Mouse (Mus musculus): ENCODE measurements around the gene Elf1.

Gene Elf1

DNA sequence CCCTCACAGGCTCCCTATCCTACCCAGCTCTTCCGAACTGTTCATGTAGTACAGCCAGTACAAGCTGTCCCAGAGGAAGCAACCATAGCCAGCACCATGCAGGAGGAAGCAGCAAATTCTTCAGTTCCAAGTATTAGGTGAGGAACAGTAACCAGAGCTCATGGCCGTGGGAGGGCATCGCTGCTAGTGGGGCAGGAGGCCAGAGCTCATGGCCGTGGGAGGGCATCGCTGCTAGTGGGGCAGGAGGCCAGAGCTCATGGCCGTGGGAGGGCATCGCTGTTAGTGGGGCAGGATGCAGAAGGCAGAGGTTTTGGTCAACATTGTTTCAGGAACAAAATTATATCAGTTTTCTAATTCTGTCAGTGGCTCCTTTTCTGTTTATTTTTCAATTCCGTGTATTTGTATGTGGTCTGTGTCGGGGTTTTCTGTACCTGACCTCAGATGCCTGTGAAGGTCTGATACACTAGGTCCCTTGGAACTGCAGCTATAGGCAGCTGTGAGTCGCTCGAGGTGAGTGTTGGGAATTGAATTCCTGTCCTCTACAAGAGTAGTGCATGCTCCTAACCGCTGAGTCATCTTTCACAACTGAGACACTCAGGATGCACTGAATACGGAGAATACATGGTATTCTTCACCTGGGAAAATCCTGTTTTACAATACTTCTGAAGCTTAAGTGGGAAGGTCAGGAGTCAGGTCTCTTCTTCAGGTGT, 92.6 kb downstream of the Elf1 start:
- no peak for DNase-seq (ENCODE audit: low spot score)

DNA sequence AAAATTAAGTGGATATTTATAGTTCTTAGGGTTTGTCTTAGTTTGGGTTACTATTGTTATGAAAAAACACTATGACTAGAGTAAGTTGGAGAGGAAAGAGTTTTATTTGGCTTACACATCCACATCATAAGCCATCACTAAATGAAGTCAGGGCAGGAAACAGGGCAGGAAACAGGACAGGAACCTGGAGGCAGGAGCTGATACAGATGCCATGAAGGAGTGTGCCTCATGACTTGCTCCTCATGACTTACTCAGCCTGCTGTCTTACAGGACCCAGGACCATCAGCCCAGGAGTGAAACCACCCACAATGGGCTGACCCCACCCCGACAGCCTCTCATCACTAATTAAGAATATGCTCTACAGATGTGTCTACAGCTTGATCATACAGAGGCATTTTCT, 93.4 kb downstream of the Elf1 start:
- DNase-seq (ENCODE audit: low spot score), result no peak

DNA sequence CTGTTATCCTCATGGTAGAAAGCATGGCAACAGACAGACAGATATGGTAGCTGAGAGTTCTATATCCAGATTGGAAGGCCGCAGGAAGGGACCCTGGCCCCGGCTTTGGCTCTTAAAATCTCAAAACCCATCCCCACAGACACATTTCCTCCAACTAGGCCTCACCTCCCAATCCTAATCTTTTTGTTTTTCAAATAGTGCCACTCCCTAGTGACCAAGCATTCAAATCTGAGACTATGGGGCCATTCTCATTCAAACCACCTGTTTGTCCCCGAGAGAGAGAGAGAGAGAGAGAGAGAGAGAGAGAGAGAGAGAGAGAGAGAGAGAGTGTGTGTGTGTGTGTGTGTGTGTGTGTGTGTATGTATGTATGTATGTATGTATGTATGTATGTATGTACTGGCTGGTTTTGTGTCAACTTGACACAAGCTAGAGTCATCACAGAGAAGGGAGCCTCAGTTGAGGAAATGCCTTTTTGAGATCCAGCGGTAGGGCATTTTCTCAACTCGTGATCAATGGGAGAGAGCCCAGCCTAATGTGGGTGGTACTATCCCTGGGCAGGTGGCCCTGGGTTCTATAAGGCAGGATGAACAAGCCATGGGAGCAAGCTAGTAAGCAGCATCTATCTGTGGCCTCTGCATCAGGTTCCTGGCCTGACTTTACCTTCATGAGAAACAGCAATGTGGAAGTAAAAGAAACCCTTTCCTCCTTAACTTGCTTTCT, 102.7 kb downstream of the Elf1 start:
- no peak for DNase-seq (ENCODE audit: low spot score)

DNA sequence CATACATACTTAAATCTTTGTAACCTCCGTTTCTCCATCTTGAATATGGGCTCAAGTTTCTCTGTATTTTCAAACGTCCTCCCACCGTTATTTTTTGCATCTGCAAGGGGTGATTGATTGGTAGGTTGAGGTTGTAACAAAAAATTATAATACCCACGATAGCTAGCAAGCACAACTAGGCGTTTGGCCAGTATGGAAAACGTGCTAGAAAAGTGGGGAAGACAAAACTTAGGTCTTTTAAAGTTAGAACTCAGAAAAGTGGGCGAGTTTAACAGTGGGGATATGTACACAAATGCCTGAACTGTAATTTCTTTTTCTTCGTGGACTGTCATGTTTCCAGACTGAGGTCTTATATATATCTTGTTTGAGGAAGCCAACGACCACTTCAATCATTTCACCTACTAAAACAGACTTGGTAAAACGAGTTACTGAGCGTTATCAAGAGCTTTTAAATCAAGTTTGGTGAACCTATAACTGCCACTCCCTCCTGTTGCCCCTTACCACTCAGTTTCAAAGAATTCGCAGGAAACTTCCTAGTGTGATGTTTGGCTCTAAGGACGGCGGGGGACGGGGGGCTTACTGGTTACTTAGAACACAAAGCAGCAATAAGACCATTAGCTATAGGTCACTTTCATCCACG, 105.6 kb downstream of the Elf1 start:
- DNase-seq (ENCODE audit: low spot score), result no peak

DNA sequence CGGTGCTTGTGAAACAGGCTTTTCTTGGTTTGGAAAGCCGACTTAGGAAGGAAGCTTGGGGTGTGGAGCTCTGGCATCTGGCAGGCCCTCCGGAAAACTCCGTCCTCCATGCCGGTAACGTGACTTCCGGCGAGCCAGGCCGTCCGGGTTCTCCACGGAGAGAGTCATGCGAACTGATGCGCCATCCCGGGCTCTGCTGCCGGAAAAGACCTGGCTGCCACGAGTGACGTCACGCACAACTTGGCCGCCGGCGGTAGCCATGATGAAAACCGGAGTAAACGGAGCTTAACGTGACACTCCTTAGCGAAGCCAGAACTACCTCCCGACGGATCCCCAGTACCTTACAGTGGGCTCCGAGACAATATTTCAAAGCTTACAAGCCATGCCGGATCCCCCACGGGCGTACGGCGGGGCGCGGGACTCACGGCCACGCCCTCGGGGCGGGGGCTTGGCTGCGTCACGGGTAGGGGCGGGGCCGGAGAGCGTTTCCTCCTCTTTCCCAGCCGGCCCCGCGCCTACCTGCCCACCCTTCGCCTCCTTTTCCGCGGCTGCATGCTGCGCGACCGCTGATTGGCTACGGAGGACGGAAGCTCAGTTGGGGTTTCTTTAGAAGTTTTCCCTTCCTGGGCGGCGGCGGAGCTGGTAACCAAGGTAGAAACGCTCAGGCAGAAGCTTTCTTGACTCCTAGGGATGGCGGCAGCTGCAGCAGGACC, 106.3 kb downstream of the Elf1 start, which contains the start of gene Sugt1:
Sugt1 (plus strand) TSS at position 553 of the 713 bp plus-strand sequence.
- DNase-seq (ENCODE audit: low spot score), result peak; percentile 96

DNA sequence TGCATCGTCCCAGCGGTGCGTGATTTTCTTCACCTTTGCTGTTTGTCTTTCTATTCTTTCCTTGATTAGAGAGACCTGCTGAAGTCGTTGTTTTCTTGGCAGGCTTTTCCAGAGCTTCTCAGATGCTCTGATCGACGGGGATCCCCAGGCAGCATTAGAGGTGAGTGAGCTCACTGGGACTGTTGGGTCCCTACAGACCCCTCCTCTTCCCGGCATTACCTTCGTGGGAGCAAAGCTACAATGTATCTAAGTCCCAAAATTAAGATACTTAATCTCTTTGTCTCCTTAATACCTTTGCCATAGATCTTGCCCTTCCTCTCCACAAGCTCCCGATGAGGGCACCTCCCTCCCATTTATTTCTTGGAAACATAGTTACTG, 106.8 kb downstream of the Elf1 start:
- DNase-seq (ENCODE audit: low spot score), result no peak

DNA sequence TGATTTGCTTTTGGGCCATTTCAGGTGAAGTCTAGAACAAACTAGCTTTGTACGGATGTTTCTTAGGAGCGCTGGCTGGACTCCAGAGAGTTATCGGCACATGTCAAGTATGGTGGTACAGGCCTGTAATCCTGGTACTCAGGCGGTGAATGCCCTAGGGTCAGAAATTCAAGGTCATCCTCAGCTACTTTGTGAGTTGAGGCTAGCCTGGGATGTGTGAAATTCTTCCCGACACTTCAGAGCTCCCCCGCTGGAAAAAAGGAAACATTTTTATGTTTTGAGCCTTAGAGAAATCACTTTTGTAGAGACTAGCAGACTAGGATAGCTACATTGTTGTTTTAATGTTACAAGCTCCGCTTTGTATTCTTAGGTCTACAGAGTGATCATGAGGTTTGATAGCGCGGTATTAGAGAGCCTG, 107.5 kb downstream of the Elf1 start:
- no peak for DNase-seq (ENCODE audit: low spot score)

DNA sequence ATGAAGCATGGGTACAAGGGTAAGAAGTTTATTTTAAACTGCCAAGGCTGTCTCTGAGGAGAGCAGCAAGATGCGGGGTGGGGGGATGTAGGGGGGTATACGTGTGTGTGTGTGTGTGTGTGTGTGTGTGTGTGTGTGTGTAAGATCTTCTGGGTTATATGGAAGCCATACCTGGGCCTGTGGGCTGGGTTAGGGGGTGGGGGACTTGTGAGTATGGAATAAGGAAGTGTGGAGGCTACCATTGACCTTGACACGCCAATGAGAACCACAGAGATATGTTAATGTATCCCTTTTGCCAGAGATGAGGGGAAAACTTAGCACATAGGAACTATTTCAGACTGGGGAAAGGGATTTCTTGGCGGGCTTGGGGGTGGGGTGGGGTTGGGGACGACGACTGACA, 108.4 kb downstream of the Elf1 start:
- DNase-seq (ENCODE audit: low spot score), result no peak

DNA sequence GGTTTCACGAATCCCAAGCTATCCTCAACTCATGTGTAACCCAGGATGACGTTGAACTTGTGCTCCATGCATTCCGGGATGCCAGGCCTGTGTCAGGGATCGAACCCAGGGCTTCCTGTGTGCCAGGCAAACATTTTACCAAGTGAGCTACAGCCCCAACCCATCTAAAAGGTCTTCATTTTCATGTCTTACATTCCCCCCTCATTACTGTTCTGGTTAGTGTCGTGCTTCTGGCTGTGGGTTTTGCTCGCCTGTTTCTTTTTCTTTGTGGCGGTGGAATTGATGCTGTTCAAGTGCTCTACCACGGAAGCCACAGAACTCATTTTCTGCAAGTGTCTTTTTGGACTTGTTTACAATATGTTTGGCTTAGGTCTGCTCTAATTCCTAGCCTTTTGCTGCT, 109.9 kb downstream of the Elf1 start:
- DNase-seq (ENCODE audit: low spot score), result no peak

DNA sequence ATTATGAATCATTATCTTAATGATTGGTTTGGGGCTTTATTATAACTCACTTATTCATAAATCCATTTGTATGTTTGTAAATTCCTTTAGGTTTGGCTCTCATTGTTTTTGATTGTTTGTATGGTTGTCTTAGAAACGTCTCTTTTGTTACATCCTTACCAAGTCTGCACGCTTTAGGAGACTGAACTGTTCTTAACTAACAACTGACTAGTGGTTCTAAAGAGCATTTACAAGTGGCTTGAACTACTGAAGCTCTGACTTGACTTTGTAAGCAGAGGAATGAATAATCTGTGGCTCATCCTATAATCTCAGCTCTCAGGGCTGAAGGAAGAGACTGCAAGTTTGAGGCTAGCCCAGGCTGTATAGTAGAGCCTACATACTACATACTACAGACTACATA, 110.6 kb downstream of the Elf1 start:
- no peak for DNase-seq (ENCODE audit: low spot score)

DNA sequence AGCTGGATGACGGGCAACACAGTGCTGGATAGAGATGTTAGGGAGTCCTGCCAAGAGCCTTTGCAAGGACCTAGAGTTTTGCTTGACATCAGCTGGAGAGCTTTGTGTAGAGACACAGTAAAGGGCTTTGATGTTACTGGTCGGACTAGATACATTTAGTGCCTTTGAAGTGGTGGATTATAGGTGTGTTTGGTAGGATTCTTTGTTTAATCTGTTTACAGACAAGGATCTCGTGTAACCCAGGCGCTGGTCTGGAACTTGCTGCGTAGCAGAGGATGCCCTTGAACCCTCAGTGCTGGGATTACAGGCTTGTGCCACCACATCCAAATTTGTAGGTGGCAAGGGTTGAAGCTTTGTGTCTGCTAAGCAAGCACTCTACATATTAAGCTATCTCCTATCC, 113.1 kb downstream of the Elf1 start:
- no peak for DNase-seq (ENCODE audit: low spot score)

DNA sequence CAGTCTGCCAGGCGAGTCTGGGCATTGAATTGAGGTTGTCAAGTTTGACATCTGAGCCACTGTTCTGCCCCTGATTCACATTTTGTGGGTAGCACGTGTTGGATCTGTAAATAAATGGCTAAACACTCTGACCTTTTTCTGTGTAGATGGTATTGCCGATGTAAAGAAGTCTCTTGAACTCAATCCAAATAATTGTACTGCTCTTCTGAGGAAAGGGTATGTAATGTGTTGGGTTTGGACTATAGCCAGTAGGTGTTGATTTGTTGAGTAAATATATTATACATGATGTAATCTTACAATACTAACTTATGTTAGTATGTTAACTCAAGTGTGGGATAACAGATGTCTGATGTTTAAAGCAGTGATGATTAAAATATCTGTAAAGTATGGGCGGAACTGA, 115.6 kb downstream of the Elf1 start:
- DNase-seq (ENCODE audit: low spot score), result no peak

DNA sequence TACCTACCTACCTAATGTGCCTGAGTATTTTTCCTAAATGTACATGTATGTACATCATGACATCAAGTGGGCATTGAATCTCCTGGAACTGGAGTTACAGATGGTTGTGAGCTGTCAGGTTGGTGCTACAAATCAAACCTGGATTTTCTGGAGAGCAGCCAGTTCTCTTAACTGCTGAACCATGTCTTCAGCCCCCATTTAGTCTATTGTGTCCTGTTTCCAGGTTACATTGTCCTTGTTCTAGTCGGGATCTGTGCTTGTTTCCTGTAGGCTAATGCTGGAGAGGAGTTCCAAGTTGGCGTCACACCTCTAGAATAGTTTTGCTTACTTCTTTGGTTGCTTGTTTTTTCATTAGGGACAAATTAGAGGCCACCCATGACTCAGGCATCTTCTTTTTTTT, 124.9 kb downstream of the Elf1 start:
- no peak for DNase-seq (ENCODE audit: low spot score)

DNA sequence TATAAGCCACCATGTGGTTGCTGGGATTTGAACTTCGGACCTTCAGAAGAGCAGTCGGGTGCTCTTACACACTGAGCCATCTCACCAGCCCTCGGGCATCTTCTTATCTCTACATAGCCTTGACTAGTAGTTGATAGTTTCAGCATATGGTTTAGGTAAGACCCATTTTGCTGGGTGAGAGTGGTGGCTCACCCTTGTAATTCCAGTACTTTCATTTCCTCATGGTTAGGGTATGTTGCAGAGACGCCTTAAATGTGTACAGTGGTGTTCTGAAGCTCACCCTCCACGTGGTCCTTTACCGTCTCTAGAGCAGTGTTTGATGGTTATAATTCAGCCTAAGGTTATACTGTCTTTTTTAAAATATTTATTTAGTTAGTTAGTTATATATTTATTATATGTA, 125.4 kb downstream of the Elf1 start:
- no peak for DNase-seq (ENCODE audit: low spot score)

DNA sequence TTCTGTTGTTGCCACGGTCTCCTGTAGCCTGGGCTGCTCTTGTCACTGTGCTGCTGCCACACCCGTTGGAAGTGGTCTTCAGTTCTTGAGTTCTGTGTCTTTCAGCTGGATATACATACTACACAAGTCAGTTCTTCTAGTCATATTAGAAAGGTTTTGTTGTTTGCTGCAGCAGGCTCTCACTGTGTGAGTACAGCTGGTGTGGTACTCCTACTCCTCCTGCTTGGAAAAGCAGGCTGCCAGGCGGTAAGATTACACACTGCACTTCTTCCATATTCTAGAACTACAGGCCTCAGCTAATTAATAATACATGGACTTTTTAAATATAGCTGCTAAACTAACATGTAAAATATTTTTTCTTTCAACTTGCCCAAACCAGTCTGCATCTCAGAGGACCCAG, 125.9 kb downstream of the Elf1 start:
- no peak for DNase-seq (ENCODE audit: low spot score)

DNA sequence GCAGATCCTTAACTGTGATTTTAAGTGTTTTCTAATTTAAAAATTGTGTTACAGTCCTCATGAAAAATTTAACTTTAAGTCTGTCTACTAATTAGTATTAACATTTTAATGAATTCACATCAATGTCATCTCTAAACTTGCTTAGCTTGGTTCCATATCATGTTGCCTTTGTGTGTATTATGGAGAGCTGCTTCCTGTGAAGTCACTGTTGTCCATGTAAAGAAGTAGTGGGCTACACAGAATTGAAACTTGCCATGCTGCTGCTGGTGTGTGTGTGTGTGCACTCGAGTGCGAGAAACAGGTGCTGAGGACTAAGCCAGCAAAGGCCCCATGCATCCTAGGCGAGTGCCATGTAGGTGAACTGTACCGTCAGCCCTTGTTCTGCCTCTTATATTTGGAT, 126.4 kb downstream of the Elf1 start:
- no peak for DNase-seq (ENCODE audit: low spot score)

DNA sequence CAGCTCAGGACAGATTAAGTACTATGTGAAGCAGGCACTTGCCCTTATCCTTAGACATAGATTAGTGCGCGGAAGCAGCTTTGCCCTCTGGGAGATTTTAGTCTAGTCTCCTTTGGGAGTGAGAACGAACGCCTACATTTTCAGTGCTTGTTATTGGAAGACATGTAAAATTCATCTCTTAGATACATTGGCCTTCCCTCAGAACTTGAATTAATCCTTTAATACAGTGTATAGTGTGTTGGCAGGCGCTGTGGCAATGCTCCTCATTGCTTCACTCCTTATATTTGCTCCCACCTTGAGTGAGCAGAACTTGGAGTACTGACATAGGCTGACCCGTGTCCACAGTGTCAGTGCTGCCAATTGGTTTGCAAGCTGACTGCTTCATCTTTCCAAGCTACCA, 127.3 kb downstream of the Elf1 start:
- DNase-seq (ENCODE audit: low spot score), result no peak

DNA sequence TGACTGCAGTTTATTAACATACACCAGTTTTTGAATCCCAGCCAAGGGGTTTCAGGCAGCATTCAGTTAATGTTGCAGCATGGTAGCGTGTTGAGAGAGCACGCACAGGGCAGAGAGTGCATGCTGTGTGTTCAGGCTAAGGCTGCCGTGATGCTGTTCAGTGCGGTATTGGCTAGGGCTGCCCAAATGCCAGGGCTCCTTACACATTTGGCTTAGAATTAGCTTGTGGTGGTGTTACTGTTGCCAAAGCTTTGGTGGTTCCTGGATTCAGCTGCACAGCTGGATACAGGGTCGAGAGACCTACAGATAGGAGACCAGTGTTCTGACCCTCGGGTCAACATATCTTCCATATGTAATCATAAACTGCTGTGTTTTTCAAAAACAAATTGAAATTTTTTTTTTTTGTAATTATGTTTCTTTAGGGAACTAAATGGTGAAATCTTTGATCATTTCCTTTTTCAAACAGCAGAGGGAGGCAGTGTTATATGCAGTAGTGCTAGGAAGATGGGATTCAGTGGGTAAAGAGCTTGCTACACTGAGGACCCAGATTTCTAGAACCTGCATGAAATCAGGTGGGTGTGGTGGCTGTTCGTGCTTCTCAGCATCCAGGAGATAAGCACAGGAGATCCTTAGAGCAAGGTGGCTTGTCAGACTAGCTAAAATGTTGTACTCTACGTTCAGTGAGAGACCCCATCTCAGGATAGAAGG, 136.3 kb downstream of the Elf1 start:
- peak; percentile 39 for DNase-seq (ENCODE audit: low spot score)

DNA sequence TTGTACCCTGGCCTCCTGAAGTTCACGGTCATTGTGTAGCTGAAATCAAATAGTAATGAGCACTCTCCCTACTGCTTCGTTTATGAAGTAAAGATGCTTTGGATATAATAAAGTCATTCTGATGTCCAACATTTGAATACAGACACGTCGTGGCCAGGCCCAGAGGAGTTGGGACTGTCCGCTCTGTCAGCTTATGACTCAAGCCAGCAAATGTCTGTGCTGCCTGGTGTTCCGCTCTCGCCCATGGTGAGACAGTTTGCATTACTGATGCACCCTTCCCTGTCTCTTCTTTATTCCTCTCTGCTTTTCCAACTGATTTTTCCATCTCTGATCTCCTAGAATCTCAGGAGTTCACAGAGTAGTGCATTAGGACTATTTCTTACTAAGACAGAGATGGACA, 138.8 kb downstream of the Elf1 start:
- DNase-seq (ENCODE audit: low spot score), result no peak

DNA sequence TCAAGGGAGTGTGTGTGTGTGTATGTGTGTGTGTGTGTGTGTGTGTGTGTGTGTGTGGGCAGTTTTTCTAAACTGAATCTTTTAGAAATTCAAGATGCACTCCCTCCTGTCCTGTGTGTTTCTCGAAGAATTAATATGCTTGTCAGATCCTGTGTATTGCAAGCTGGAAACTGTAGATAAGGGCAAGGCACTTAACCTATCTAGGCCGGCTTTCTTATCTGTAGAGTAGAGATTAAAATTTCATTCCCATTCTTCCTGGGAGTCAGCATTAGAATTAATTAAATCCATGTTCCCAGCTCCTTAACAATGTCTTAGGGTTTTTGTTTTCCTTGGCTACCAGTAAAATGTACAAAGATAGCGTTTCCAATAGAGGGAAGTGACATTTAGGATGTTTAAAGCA, 140.1 kb downstream of the Elf1 start:
- no peak for DNase-seq (ENCODE audit: low spot score)

All from embryo, embryonic 10.5 days (tissue).